Comparison of ENCODE assay signal across 9 mouse cellular contexts in genomic region chr15:8633375-8633774, GRCm38 (mm10).
DNase-seq lines count a peak whose midpoint lies in the region; ATAC-seq lines count a peak whose summit lies in the region.
"Had no signal": no experiment of that assay in that cellular context is flagged by ENCODE, and none has a peak within 500 bp of the region (broad histone marks: within the 10 kb centered on the region; RNA-seq: fewer than 3 reads in every experiment).

No protein-coding gene starts in this region.

- no peak for ATAC-seq in hindbrain, embryonic 11.5 days (ENCODE audit: low FRiP score)
- no peak for ATAC-seq in hindbrain, embryonic 16.5 days

- H3K9me3 ChIP-seq in hindbrain, embryonic 11.5 days (ENCODE audit: control insufficient read depth, low read length) = no peaks in the 10 kb centered on the region
- H3K9me3 ChIP-seq in hindbrain, embryonic 16.5 days (ENCODE audit: control insufficient read depth, low read length) = no peaks in the 10 kb centered on the region
- H3K9me3 ChIP-seq: embryonic facial prominence, embryonic 13.5 days had no signal

- H3K27me3 ChIP-seq in hindbrain, embryonic 11.5 days (ENCODE audit: control insufficient read depth, insufficient read depth, low read length) = peaks cover 2% of the 10 kb centered on the region; the same call in 1 of the 2 replicates
- no peaks in the 10 kb centered on the region for H3K27me3 ChIP-seq in hindbrain, embryonic 16.5 days (replicated peaks; ENCODE audit: control insufficient read depth, insufficient read depth, low read length)

- H3K36me3 ChIP-seq in hindbrain, embryonic 11.5 days (ENCODE audit: control insufficient read depth, insufficient read depth, low read length) = no peaks in the 10 kb centered on the region
- H3K36me3 ChIP-seq in hindbrain, embryonic 16.5 days (ENCODE audit: control insufficient read depth, insufficient read depth, low read length) = no peaks in the 10 kb centered on the region

- peaks cover 3% of the 10 kb centered on the region; the same call in 1 of the 2 replicates for H3K4me1 ChIP-seq in hindbrain, embryonic 11.5 days (replicated peaks; ENCODE audit: control insufficient read depth, insufficient read depth, low read length)
- peaks cover 4% of the 10 kb centered on the region for H3K4me1 ChIP-seq in hindbrain, embryonic 16.5 days (ENCODE audit: control insufficient read depth, insufficient read depth, low read depth, low read length)

- H3K27ac ChIP-seq in hindbrain, embryonic 11.5 days (ENCODE audit: low read depth, low read length) = no peak overlapping the region
- H3K27ac ChIP-seq in hindbrain, embryonic 16.5 days (ENCODE audit: low read depth, low read length) = no peak overlapping the region
- H3K27ac ChIP-seq: embryonic facial prominence, embryonic 13.5 days had no signal

- H3K4me2 ChIP-seq in hindbrain, embryonic 11.5 days (replicated peaks; ENCODE audit: low read depth, low read length) = no peak overlapping the region
- no peak overlapping the region for H3K4me2 ChIP-seq in hindbrain, embryonic 16.5 days (ENCODE audit: low read length)
- H3K4me2 ChIP-seq: embryonic facial prominence, embryonic 13.5 days had no signal

- WGBS in hindbrain, embryonic 11.5 days = 64% methylated on average over 6 of the region's 6 CpGs
- 55% methylated on average over 6 of the region's 6 CpGs for WGBS in hindbrain, embryonic 16.5 days

- H3K9ac ChIP-seq in hindbrain, embryonic 11.5 days (ENCODE audit: low read depth, low read length) = no peak overlapping the region
- H3K9ac ChIP-seq in hindbrain, embryonic 16.5 days (ENCODE audit: low read depth, low read length) = no peak overlapping the region
- H3K9ac ChIP-seq: embryonic facial prominence, embryonic 13.5 days had no signal

- DNase-seq in hindbrain, embryonic 11.5 days (ENCODE audit: low spot score) = peak; percentile 73
- peak; percentile 39 to 62 for DNase-seq in CD8-positive naive resting alpha-beta T cell, adult 2 months (ENCODE audit: low read depth in 2 of 2, low spot score in 2 of 2)
- peak; percentile 74 for DNase-seq in adrenal gland, postnatal 14 days
- DNase-seq in forelimb bud, embryonic 11.5 days (ENCODE audit: low read depth, low spot score) = peak; percentile 47
- DNase-seq in layer of hippocampus, postnatal 10 days (ENCODE audit: low spot score in 2 of 2) = peak; percentile 67 to 71
- DNase-seq in retina, postnatal 1 day = peak; percentile 81
- DNase-seq in ovary, postnatal 14 days (ENCODE audit: low spot score) = no peak

- no peak overlapping the region for H3K4me3 ChIP-seq in hindbrain, embryonic 11.5 days (ENCODE audit: low read depth, low read length)
- H3K4me3 ChIP-seq in hindbrain, embryonic 16.5 days (ENCODE audit: low read length) = no peak overlapping the region
- H3K4me3 ChIP-seq: embryonic facial prominence, embryonic 13.5 days had no signal
